Mouse (Mus musculus): ENCODE measurements at regions not wholly inside any gene's neighbourhood (a gene's known extent, or its start where the extent isn't known, plus 50 kb on each side); places are given as distances from the start of the nearest gene placed in this dataset.

DNA sequence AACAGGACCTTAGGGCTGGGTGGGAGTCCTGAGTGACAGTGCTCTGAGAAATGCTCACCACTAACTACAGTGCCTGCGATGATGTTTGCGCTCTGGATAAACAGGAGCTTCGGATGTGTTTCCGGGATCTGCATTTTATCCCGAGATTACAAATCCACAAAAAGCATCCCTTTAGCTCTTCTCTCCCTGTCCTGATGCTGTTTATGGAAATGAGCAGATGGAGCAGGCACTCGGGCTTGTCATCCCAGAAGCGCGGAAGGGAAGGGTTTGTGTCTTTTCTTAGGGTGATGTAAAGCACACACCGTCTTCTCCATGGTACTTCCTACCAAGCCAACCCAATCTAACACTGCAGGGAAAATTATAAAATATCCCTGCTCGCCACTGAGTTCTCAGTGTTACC is 126.9 kb upstream of the Noct start:
- Histone ChIP-seq H3K4me2 (replicated peaks) (no peak overlapping the region), H3K27me3 (no peaks in the 10 kb centered on the region), H3K27ac (no peak overlapping the region), H3K4me3 (no peak overlapping the region), H3K9ac (no peak overlapping the region), H3K4me1 (peaks cover 8% of the 10 kb centered on the region), H3K9me3 (no peaks in the 10 kb centered on the region), H3K36me3 (no peaks in the 10 kb centered on the region)
- 88% methylated on average over 10 of the region's 10 CpGs for WGBS
- no peak for ATAC-seq (ENCODE audit: insufficient number of reproducible peaks, insufficient read depth, low FRiP score, low TSS enrichment)

DNA sequence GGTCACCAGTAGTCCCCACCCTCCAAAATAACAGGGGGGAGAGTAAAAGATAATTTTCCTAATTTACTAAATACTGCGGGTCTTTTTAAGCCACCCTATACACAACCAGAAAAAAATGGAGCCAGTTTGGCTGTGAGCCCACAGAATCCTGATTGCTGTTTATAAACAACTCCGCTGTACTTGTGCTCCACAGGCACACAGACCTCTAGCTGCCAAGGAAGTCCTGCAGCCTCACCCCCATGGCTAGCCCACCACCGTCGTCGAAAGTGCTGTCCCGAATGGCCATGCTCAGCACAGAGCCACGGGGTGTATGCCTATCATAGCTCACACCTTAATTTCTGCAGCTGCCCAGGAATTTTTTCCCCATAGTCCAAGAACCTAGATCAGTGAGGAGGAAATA is 124.3 kb upstream of the Noct start:
- H3K4me2 ChIP-seq (replicated peaks) = no peak overlapping the region
- H3K27ac ChIP-seq = no peak overlapping the region
- ATAC-seq (ENCODE audit: insufficient number of reproducible peaks, insufficient read depth, low FRiP score, low TSS enrichment) = no peak
- H3K9ac ChIP-seq = no peak overlapping the region
- no peaks in the 10 kb centered on the region for H3K9me3 ChIP-seq
- no peak overlapping the region for H3K4me3 ChIP-seq
- WGBS = 76% methylated on average over 7 of the region's 7 CpGs
- no peaks in the 10 kb centered on the region for H3K36me3 ChIP-seq
- peaks cover 8% of the 10 kb centered on the region for H3K4me1 ChIP-seq
- H3K27me3 ChIP-seq = no peaks in the 10 kb centered on the region

DNA sequence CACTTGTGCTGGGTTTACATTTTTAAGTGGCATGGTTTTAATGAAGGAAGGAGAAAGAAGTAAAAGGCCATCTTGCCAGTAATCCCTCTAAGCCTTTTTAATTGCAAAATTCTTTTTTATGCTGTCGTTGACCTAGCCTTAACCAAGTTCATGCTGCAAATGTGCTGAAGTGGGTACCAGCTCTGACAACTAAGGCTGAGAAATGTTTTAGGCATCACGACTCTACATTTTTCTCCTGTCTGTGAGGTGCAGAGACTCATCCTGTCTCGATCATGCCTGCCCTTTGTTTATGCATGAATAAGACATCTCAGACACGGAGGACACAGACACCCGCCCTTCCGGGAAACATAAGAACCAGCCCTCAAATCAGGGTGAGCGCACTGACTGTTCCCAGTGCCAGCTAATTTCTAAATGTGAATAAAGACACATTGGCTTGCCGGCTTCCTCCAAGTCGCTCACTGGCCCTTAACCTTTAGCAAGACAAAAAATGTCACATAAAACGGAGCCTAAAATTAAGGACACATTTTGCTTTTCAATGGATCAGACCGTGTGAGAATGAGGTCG is 115.5 kb upstream of the Noct start:
- no peaks in the 10 kb centered on the region for H3K27me3 ChIP-seq
- no peak overlapping the region for H3K9ac ChIP-seq
- H3K4me3 ChIP-seq = no peak overlapping the region
- 30% methylated on average over 12 of the region's 12 CpGs for WGBS
- ATAC-seq (ENCODE audit: insufficient number of reproducible peaks, insufficient read depth, low FRiP score, low TSS enrichment) = no peak
- H3K9me3 ChIP-seq = no peaks in the 10 kb centered on the region
- H3K27ac ChIP-seq = no peak overlapping the region
- H3K4me2 ChIP-seq (replicated peaks) = no peak overlapping the region
- no peaks in the 10 kb centered on the region for H3K4me1 ChIP-seq
- H3K36me3 ChIP-seq = no peaks in the 10 kb centered on the region

DNA sequence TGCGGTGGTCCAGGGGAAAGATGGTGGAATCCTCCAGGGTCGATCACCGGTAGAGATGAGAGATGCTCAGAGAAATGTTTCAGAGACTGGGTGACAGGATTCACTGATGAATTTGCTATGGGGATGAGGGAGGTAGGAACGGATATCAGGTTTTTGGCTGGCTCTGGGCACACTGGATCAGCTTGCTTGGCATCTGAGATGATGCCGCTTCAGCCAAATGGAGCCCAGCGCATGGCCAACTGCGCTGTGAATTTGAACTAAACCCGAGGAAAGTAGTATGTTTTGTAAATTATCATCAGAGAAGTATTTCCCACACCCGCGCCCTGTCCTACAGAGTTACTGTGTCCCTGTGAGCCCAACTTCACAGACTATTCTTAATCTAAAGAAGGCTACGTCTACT is 113.0 kb upstream of the Noct start:
- Histone ChIP-seq H3K9ac (no peak overlapping the region), H3K27ac (no peak overlapping the region), H3K27me3 (no peaks in the 10 kb centered on the region), H3K4me1 (no peaks in the 10 kb centered on the region), H3K9me3 (no peaks in the 10 kb centered on the region), H3K36me3 (no peaks in the 10 kb centered on the region), H3K4me2 (replicated peaks) (no peak overlapping the region), H3K4me3 (no peak overlapping the region)
- WGBS = 94% methylated on average over 11 of the region's 11 CpGs
- ATAC-seq (ENCODE audit: insufficient number of reproducible peaks, insufficient read depth, low FRiP score, low TSS enrichment) = no peak

DNA sequence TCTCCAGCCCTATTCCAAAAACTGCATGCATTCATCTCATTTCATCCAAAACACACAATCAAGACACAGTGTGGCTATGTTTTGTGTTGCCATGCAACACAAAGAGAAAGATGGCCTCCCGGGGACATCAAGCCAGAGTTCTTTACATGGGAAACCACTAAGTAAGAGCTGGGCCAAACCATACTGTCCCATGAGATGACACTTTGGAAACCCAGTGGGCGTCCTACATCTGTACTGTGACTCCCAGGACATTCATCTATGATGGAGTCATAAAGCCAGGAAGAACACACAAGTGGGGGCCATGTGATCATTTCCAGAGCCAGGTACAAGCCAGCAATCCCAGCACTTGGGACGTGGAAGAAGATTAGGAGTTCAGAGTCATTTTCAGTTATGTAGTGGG is 111.9 kb upstream of the Noct start:
- no peaks in the 10 kb centered on the region for H3K9me3 ChIP-seq
- no peak overlapping the region for H3K4me2 ChIP-seq (replicated peaks)
- ATAC-seq (ENCODE audit: insufficient number of reproducible peaks, insufficient read depth, low FRiP score, low TSS enrichment) = no peak
- no peaks in the 10 kb centered on the region for H3K4me1 ChIP-seq
- no peaks in the 10 kb centered on the region for H3K36me3 ChIP-seq
- no peak overlapping the region for H3K4me3 ChIP-seq
- H3K27ac ChIP-seq = no peak overlapping the region
- no peak overlapping the region for H3K9ac ChIP-seq
- WGBS = 84% methylated on average over 3 of the region's 3 CpGs
- no peaks in the 10 kb centered on the region for H3K27me3 ChIP-seq

DNA sequence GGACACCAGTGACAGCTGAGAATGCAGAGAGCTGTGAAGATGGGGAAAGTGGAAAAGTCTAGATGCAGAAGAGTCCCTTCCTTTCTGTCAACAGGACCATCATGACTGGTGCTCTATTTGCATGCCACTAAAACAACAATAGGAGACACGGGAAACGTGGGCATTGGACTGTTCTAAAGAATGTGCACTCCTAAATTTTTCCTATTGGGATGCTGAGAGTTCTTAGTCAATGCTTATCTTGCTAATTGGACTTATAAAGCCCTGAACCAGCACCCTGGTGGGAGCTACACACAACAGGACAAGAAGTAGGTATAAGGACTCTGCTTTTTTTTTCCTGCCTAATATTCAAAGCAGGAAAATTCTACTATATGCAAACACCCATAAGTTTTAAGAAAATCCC is 108.3 kb upstream of the Noct start:
- WGBS = 70% methylated on average over 2 of the region's 2 CpGs
- no peak overlapping the region for H3K27ac ChIP-seq
- ATAC-seq (ENCODE audit: insufficient number of reproducible peaks, insufficient read depth, low FRiP score, low TSS enrichment) = no peak

DNA sequence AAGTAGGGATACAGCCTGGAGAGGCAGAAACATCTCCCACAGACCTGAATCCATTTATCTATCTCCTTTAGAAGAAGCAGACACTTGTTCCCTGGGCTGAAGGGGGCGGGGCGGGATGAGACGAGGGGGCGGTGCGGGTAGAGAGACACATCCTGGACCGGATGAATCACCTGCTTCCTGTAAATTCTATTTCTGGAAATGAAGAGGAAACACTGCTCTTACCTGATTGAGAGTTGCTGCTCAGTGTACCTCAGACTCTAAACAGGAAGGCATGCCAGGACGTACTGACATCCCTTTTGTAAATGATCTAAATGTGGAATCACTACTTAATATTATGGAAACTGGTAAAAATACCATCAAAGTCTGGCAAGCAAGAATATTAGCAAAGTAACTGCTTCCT is 105.5 kb upstream of the Noct start:
- Histone ChIP-seq H3K4me2 (replicated peaks) (no peak overlapping the region), H3K4me1 (no peaks in the 10 kb centered on the region), H3K27me3 (no peaks in the 10 kb centered on the region), H3K36me3 (no peaks in the 10 kb centered on the region), H3K4me3 (no peak overlapping the region), H3K9me3 (no peaks in the 10 kb centered on the region), H3K9ac (no peak overlapping the region), H3K27ac (no peak overlapping the region)
- no peak for ATAC-seq (ENCODE audit: insufficient number of reproducible peaks, insufficient read depth, low FRiP score, low TSS enrichment)
- 89% methylated on average over 7 of the region's 7 CpGs for WGBS

More for the DNA sequence above, 108.3 kb upstream of the Noct start:
- no peak overlapping the region for H3K4me2 ChIP-seq (replicated peaks)
- no peaks in the 10 kb centered on the region for H3K4me1 ChIP-seq
- no peaks in the 10 kb centered on the region for H3K9me3 ChIP-seq
- H3K36me3 ChIP-seq = no peaks in the 10 kb centered on the region
- H3K27me3 ChIP-seq = no peaks in the 10 kb centered on the region
- no peak overlapping the region for H3K9ac ChIP-seq
- H3K4me3 ChIP-seq = no peak overlapping the region

DNA sequence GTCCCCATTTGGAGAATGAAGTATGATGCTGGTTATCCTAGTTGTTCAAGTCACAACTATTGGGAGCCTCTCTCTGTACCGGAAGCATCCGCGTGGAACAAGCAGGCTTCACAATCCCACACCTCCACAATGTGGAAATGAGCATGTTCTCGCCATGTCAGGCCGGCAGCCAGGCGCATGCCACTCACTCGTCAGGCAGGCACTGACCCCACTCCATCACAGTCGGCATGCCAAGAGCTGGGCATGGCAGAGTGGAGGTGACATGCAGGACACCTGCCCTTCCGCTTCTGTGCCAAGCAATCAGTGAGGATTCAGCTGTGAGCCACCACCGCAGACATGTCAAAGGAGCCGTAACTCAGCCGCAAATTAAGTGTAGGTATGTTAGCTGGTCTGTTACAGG is 103.7 kb upstream of the Noct start:
- 86% methylated on average over 12 of the region's 12 CpGs for WGBS
- H3K9me3 ChIP-seq = no peaks in the 10 kb centered on the region
- H3K4me2 ChIP-seq (replicated peaks) = no peak overlapping the region
- ATAC-seq (ENCODE audit: insufficient number of reproducible peaks, insufficient read depth, low FRiP score, low TSS enrichment) = no peak
- H3K9ac ChIP-seq = no peak overlapping the region
- no peak overlapping the region for H3K27ac ChIP-seq
- H3K36me3 ChIP-seq = no peaks in the 10 kb centered on the region
- H3K4me3 ChIP-seq = no peak overlapping the region
- no peaks in the 10 kb centered on the region for H3K27me3 ChIP-seq
- H3K4me1 ChIP-seq = no peaks in the 10 kb centered on the region

DNA sequence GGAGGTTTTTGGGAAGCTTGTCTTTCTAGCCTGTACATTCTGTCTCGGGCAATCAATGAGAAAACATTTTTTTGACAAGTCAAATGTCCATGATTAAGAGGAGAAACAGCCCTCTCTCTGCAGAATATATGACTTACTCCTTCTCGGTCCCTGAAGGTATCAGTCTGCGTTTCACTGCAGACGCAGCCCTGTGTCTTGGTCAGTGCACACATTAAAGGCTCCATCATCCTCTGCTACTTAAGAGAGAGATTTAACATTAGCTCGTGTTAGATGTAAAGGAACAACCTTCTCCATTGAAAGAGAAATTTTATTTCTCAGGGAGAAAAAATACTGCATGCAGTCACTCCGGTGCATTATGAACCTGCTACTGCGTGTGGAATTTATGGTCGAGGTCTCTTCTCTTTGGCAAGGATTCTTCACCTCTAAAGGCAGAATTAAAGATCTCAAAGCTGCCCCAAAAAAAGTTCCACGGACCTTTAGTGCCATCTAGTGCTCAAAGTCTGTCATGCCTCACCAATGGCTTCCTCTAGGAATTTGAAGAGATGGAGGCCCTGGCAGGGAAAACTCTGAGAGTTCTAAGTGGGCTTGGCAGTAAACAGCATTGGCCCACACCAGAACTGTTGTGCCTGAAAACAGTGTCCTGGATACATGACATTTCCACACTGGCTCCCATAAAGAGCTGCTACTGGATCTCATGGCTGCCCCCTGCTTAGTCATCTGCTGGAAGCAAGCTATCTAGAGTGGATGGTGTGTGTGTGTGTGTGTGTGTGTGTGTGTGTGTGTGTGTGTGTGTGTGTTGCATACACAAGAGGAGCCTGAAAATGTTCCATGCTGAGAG is 102.3 kb upstream of the Noct start:
- no peaks in the 10 kb centered on the region for H3K36me3 ChIP-seq
- no peaks in the 10 kb centered on the region for H3K4me1 ChIP-seq
- no peaks in the 10 kb centered on the region for H3K9me3 ChIP-seq
- H3K27ac ChIP-seq = no peak overlapping the region
- no peak overlapping the region for H3K4me3 ChIP-seq
- H3K9ac ChIP-seq = no peak overlapping the region
- H3K27me3 ChIP-seq = no peaks in the 10 kb centered on the region
- H3K4me2 ChIP-seq (replicated peaks) = no peak overlapping the region
- 33% methylated on average over 9 of the region's 9 CpGs for WGBS
- ATAC-seq (ENCODE audit: insufficient number of reproducible peaks, insufficient read depth, low FRiP score, low TSS enrichment) = no peak

DNA sequence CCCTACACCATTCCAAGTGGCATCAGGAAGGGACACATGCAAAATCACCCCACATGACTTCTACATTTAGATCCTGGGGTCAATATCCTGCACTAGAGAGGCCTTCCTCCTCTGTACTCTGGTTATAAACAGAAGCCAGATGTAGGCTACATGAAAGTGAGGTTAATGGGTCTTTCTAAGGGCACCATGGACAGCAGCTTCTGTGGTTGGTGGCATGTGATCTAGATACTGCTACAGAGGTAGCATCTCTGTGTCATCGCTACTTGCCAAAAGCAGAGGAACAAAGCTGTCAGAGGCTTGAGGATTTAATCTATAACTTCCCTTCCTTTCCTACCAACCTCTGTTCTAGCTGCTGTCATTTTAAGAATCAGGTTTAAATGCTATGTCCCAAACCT is 101.7 kb upstream of the Noct start:
- ATAC-seq (ENCODE audit: insufficient number of reproducible peaks, insufficient read depth, low FRiP score, low TSS enrichment) = no peak
- no peak overlapping the region for H3K9ac ChIP-seq
- WGBS = 97% methylated on average over 1 of the region's 1 CpGs

DNA sequence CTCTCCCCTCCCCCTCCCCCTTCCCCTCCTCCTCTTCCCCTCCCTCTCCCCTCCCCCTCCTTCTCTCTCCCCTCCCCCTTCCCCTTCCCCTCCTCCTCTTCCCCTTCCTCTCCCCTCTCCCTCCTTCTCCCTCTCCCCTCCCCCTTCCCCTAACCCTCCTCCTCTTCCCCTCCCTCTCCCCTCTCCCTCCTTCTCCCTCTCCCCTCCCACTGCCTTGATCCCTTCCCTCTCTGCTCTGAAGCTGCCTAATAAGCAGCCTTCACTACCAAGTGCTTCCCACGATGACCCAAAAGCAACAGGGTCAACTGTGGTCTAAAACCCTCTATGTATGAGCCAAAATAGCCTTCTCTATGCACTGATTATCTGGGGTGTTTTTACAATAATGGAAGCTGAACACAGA is 96.4 kb upstream of the Noct start:
- no peaks in the 10 kb centered on the region for H3K27me3 ChIP-seq
- no peaks in the 10 kb centered on the region for H3K9me3 ChIP-seq
- no peak overlapping the region for H3K4me2 ChIP-seq (replicated peaks)
- H3K27ac ChIP-seq = no peak overlapping the region
- WGBS = 79% methylated on average over 1 of the region's 1 CpGs
- no peak overlapping the region for H3K4me3 ChIP-seq
- H3K36me3 ChIP-seq = no peaks in the 10 kb centered on the region
- no peak overlapping the region for H3K9ac ChIP-seq
- ATAC-seq (ENCODE audit: insufficient number of reproducible peaks, insufficient read depth, low FRiP score, low TSS enrichment) = no peak
- H3K4me1 ChIP-seq = no peaks in the 10 kb centered on the region

More for the DNA sequence above, 101.7 kb upstream of the Noct start:
- Histone ChIP-seq H3K36me3 (no peaks in the 10 kb centered on the region), H3K9me3 (no peaks in the 10 kb centered on the region), H3K27me3 (no peaks in the 10 kb centered on the region), H3K4me1 (no peaks in the 10 kb centered on the region), H3K4me3 (no peak overlapping the region), H3K27ac (no peak overlapping the region), H3K4me2 (replicated peaks) (no peak overlapping the region)

DNA sequence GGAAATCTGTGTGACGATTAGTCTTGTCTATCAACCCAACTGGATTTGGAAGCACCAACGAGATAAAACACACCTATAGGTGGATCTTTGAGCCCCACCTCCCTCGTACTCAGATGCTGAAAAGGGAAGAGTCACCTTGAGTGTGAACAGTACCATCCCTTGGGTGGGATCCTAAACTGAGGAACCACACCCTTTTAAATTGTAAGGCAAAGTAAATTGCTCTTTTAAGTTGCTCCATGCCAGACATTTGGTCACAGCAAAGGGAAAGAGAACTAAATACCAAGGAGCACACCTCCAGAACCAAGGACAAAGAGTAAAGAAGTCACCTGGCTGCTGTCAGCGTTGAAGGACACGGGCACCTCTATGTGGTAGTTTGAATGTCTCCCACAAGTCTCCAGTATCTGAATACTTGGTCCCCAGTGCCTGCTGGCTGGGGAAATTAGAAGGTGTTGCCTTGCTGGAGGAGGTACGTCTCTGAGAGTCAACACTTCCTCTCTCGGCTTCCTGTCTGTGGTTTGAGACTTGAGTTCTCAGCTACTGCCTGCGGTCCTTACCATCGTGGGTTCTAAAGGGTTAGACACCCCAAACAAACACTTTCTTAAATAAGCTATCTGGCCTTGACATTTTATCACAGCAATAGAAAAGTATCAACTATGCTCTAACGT is 95.6 kb upstream of the Noct start:
- WGBS = 85% methylated on average over 10 of the region's 10 CpGs
- Histone ChIP-seq H3K27me3 (no peaks in the 10 kb centered on the region), H3K4me3 (no peak overlapping the region), H3K9ac (no peak overlapping the region), H3K27ac (no peak overlapping the region), H3K4me1 (no peaks in the 10 kb centered on the region), H3K36me3 (no peaks in the 10 kb centered on the region), H3K4me2 (replicated peaks) (no peak overlapping the region), H3K9me3 (no peaks in the 10 kb centered on the region)
- ATAC-seq (ENCODE audit: insufficient number of reproducible peaks, insufficient read depth, low FRiP score, low TSS enrichment) = no peak
